Comparison of ENCODE assay signal across 37 mouse cellular contexts in the genomic region with DNA sequence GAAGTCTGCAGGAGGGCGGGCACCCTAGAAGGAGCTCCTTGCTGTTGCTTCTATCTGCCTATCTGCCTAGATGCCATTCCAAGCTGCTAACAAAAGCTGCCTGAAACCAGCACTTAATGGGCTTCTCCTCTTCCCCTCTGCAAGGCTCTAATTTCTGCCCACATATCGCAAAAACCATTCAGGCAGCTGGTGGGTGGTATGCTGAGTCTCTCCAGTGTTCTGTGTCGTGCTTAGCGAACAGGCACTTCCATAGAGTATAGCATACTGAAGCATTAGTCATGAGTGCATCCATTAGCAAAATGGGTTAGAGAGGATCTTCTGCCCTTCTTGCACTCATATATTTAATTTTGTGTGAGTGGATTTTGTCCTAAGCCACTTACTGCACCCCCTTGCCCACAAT. TPM values are rescaled to one million over a fixed set of nuclear protein-coding genes. Genes with fewer than 3 reads are reported as not detected.
DNase-seq lines count a peak whose midpoint lies in the region.
"Had no signal": no experiment of that assay in that cellular context is flagged by ENCODE, and none has a peak within 500 bp of the region (broad histone marks: within the 10 kb centered on the region; RNA-seq: fewer than 3 reads in every experiment).

No protein-coding gene starts in this region.

- peak; percentile 23 for DNase-seq in layer of hippocampus, adult 9-11 months
- no peak for DNase-seq in layer of hippocampus, adult 11-12 months (ENCODE audit: low spot score)
- peak; percentile 16 for DNase-seq in right cerebral cortex, postnatal 25 days
- DNase-seq in right cerebral cortex, postnatal 10 days (ENCODE audit: low spot score in 2 of 2), result no peak
- DNase-seq in left cerebral cortex, postnatal 25 days (ENCODE audit: low spot score in 2 of 2), result peak; percentile 10 to 65
- no peak for DNase-seq in thymus, postnatal 0 days (ENCODE audit: low spot score)
- DNase-seq in spleen, postnatal 14 days (ENCODE audit: low spot score in 2 of 2), result no peak
- DNase-seq: adrenal gland, adult 2 months; adrenal gland, postnatal 36 days; B cell, adult 2 months; cerebellum, adult 2 months; cerebellum, postnatal 14 days; gastrocnemius, postnatal 10 days; heart, postnatal 14 days; kidney, adult 18-20 months; kidney, postnatal 25 days; liver, postnatal 0 days; lung, postnatal 36 days; thymus, postnatal 14 days had no signal

- intact Hi-C loops in left cerebral cortex, postnatal 25 days (cut with DNase I), result no loop called here

RNA-seq across cellular contexts. Expression of gene Npffr2, which starts 8.6 kb away (rescaled TPM):
- total RNA-seq in left cerebral cortex, postnatal 25 days (2021), result under 1 TPM; 0.32 to 0.57 TPM
- not detected in 2 replicates for polyA plus RNA-seq in thymus, postnatal 0 days (2015; fragmentation: Nextera tagmentation; extraction: Ambion mirVana)
- total RNA-seq: adrenal gland, adult 2 months; adrenal gland, postnatal 36 days; gastrocnemius, postnatal 10 days; heart, adult 8-10 months; heart, postnatal 14 days; layer of hippocampus, adult 2 months; megakaryocyte, adult 5-6 weeks had no signal
- polyA plus RNA-seq: activated CD4-positive, CD25-positive, alpha-beta regulatory T cell, adult 4 months; adrenal gland, adult 2 months; cortical plate, adult 2 months; embryonic facial prominence, embryonic 15.5 days; gonadal fat pad, adult 2 months; heart, embryonic 13.5 days; hindbrain, embryonic 15.5 days; inflammation-experienced regulatory T-cells, adult 6 months; kidney, embryonic 15.5 days; limb, embryonic 14.5 days; liver, embryonic 12.5 days; liver, postnatal 0 days; lung, embryonic 16.5 days; midbrain, embryonic 11.5 days; midbrain, embryonic 16.5 days; neural tube, embryonic 12.5 days; stomach, embryonic 14.5 days had no signal

Comparison
In these comparisons a context has a peak if more than half of its experiments do, and no peak if none do; other contexts are left out.
1. DNase-seq: peak in layer of hippocampus, adult 9-11 months (single experiment), right cerebral cortex, postnatal 25 days (single experiment) and left cerebral cortex, postnatal 25 days (2 of 2); none in layer of hippocampus, adult 11-12 months (single experiment), right cerebral cortex, postnatal 10 days (0 of 2), thymus, postnatal 0 days (single experiment) and spleen, postnatal 14 days (0 of 2).